Mouse (Mus musculus) urinary bladder, adult 18-20 months (tissue): ENCODE measurements around the gene Tenm4.
"Not testable (repeated sequence)": the region's sequence is repeated elsewhere in the genome, so short reads cannot be mapped to it uniquely, and the experiment has no call there.

Experiments used
- DNase-seq, 2 experiments: peaks; one replicate each; pipeline ENCODE4 v3.0.0; 2022; ENCODE audit warnings: low spot score in 2 of 2, mixed read lengths in 2 of 2

Gene Tenm4

GRCm38 (mm10) chr7:96575202-96575650 is 404.2 kb downstream of the Tenm4 start:
- peak; percentile 44 to 70 for DNase-seq

GRCm38 (mm10) chr7:96582752-96583151 is 411.7 kb downstream of the Tenm4 start:
- DNase-seq = no peak

- DNase-seq = no peak
These were observed 416.4 kb downstream of the Tenm4 start for GRCm38 (mm10) chr7:96587403-96587802.

- no peak for DNase-seq
These were observed 417.5 kb downstream of the Tenm4 start for GRCm38 (mm10) chr7:96588567-96588966.

GRCm38 (mm10) chr7:96595535-96596295 is 424.7 kb downstream of the Tenm4 start:
- DNase-seq = no peak

GRCm38 (mm10) chr7:96596402-96597195 is 425.6 kb downstream of the Tenm4 start:
- DNase-seq = no peak

GRCm38 (mm10) chr7:96597871-96598270 is 426.8 kb downstream of the Tenm4 start:
- DNase-seq = no peak

GRCm38 (mm10) chr7:96599081-96599480 is 428.0 kb downstream of the Tenm4 start:
- DNase-seq = no peak

- DNase-seq = no peak
These were observed 429.4 kb downstream of the Tenm4 start for GRCm38 (mm10) chr7:96600381-96600941.

- DNase-seq = no peak
These were observed 433.2 kb downstream of the Tenm4 start for GRCm38 (mm10) chr7:96604091-96604745.

GRCm38 (mm10) chr7:96605316-96605715 is 434.3 kb downstream of the Tenm4 start:
- DNase-seq = no peak

- no peak for DNase-seq
These were observed 439.0 kb downstream of the Tenm4 start for GRCm38 (mm10) chr7:96609854-96610586.

- DNase-seq = no peak
These were observed 446.3 kb downstream of the Tenm4 start for GRCm38 (mm10) chr7:96617371-96617770.

- DNase-seq = no peak
These were observed 449.0 kb downstream of the Tenm4 start for GRCm38 (mm10) chr7:96619930-96620472.

- DNase-seq = no peak
These were observed 455.3 kb downstream of the Tenm4 start for GRCm38 (mm10) chr7:96626338-96626737.

GRCm38 (mm10) chr7:96630551-96630950 is 459.5 kb downstream of the Tenm4 start:
- DNase-seq = not testable (repeated sequence)

- DNase-seq = no peak
These were observed 462.0 kb downstream of the Tenm4 start for GRCm38 (mm10) chr7:96633008-96633407.

GRCm38 (mm10) chr7:96635830-96636440 is 464.9 kb downstream of the Tenm4 start:
- no peak for DNase-seq

- DNase-seq = no peak
These were observed 472.6 kb downstream of the Tenm4 start for GRCm38 (mm10) chr7:96643461-96644204.

- DNase-seq = no peak
These were observed 473.1 kb downstream of the Tenm4 start for GRCm38 (mm10) chr7:96644205-96644531.
